Mouse (Mus musculus) hindbrain, embryonic 15.5 days (tissue): ENCODE measurements around the gene Macrod2. TPM values are rescaled to one million over a fixed set of nuclear protein-coding genes. Genes with fewer than 3 reads are reported as not detected.

Experiments used
- ATAC-seq: fragments of 200-750 bp; cut with Nextera tagmentation; 2 replicates; pipeline ENCODE4 v1.8.0; 2017; ENCODE audit warnings: low read depth, moderate number of reproducible peaks, moderate TSS enrichment; ENCODE audit not compliant: low FRiP score
- H3K27ac ChIP-seq: fragments of 300-500 bp; sonication (generic); replicated peaks from 2 replicates; pipeline ENCODE4 v1.5.1; 2015; ENCODE audit warnings: mild to moderate bottlenecking, inconsistent platforms
- H3K27me3 ChIP-seq: fragments of 300-500 bp; sonication (generic); 2 replicates; pipeline ENCODE4 v1.6.1; 2015; ENCODE audit warnings: control low read depth, inconsistent platforms
- H3K36me3 ChIP-seq: fragments of 300-500 bp; sonication (generic); 2 replicates; pipeline ENCODE4 v1.6.1; 2015; ENCODE audit warnings: control low read depth, inconsistent platforms
- H3K4me1 ChIP-seq: fragments of 300-500 bp; sonication (generic); replicated peaks from 2 replicates; pipeline ENCODE4 v1.6.1; 2015; ENCODE audit warnings: control low read depth, inconsistent platforms
- H3K4me2 ChIP-seq: fragments of 300-500 bp; sonication (generic); 2 replicates; pipeline ENCODE4 v1.6.1; 2015; ENCODE audit warnings: moderate library complexity, mild to moderate bottlenecking, inconsistent platforms
- H3K4me3 ChIP-seq: fragments of 300-500 bp; sonication (generic); 2 replicates; pipeline ENCODE4 v1.5.1; 2015; ENCODE audit warnings: mild to moderate bottlenecking, inconsistent platforms
- H3K9ac ChIP-seq: fragments of 300-500 bp; sonication (generic); 2 replicates; pipeline ENCODE4 v1.6.1; 2015; ENCODE audit warnings: inconsistent platforms
- H3K9me3 ChIP-seq: fragments of 300-500 bp; sonication (generic); 2 replicates; pipeline ENCODE4 v1.6.1; 2016; ENCODE audit warnings: control low read depth, inconsistent platforms
- WGBS: fragments of 180-500 bp; shearing (Covaris S2); methylation state at CpG from one replicate; pipeline ENCODE4 v1.1.7; 2015; 5-methylcytosine and 5-hydroxymethylcytosine counted together
- polyA plus RNA-seq: library from polyadenylated mRNA; unstranded; fragments of >200 nt; fragmentation: Nextera tagmentation; extraction: Ambion mirVana; gene quantifications from 2 replicates; pipeline ENCODE4 v1.2.1, GENCODE M21; 2015

Macrod2 gene
- polyA plus RNA-seq, 1 experiment from 2014 or later: 78.6 TPM

DNA sequence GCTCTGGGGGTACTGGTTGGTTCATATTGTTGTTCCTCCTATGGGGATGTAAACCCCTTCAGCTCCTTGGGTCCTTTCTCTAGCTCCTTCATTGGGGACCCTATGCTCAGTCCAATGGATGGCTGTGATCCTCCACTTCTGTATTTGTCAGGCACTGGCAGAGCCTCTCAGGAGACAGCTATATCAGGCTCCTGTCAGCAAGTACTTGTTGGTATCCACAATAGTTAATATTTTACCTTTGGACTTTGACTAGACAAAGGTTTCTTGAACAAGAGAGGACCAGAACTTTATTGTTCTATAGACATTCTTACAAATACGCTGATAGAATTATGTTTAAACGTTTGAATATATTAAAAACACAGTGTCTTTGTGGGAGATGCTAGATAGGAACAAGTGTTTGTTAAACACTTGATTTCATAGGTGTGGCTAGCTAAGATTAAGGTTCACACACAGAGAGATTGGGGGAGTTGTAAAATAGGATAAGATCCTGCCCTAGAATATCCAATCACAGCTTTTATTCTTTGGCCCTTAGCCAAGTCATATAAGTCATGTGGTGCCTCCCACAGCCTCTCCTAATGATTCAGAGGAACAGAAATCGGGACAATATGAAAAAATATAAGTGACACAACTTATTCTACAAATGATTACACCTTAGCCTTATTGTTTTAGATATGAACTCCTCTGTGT lies 501.4 kb downstream of the Macrod2 start:
- Histone ChIP-seq H3K27me3 (no peaks in the 10 kb centered on the region), H3K4me1 (no peaks in the 10 kb centered on the region; the same call in 1 of the 2 replicates), H3K9ac (no peak overlapping the region), H3K4me2 (no peak overlapping the region), H3K27ac (no peak overlapping the region), H3K4me3 (no peak overlapping the region), H3K9me3 (no peaks in the 10 kb centered on the region), H3K36me3 (no peaks in the 10 kb centered on the region)
- no peak for ATAC-seq
- WGBS: 85% methylated on average over 3 of the region's 3 CpGs

- H3K4me2 ChIP-seq: no peak overlapping the region
- H3K36me3 ChIP-seq: no peaks in the 10 kb centered on the region
- no peaks in the 10 kb centered on the region; the same call in 1 of the 2 replicates for H3K4me1 ChIP-seq
- H3K9ac ChIP-seq: no peak overlapping the region
- H3K4me3 ChIP-seq: no peak overlapping the region
- no peak overlapping the region for H3K27ac ChIP-seq
- ATAC-seq: no peak
- H3K9me3 ChIP-seq: no peaks in the 10 kb centered on the region
- H3K27me3 ChIP-seq: no peaks in the 10 kb centered on the region
- 62% methylated on average over 7 of the region's 7 CpGs for WGBS
Measured at GRCm38 (mm10) chr2:140898408-140898985, 503.4 kb downstream of the Macrod2 start.

- Histone ChIP-seq H3K4me2 (no peak overlapping the region), H3K36me3 (no peaks in the 10 kb centered on the region), H3K9ac (no peak overlapping the region), H3K27ac (no peak overlapping the region), H3K27me3 (no peaks in the 10 kb centered on the region), H3K9me3 (no peaks in the 10 kb centered on the region), H3K4me1 (no peaks in the 10 kb centered on the region), H3K4me3 (no peak overlapping the region)
- 38% methylated on average over 4 of the region's 4 CpGs for WGBS
- no peak for ATAC-seq
Measured at GRCm38 (mm10) chr2:140905331-140905730, 510.2 kb downstream of the Macrod2 start.

GRCm38 (mm10) chr2:140906123-140906522 lies 511.0 kb downstream of the Macrod2 start:
- H3K4me3 ChIP-seq: no peak overlapping the region
- no peak overlapping the region for H3K9ac ChIP-seq
- H3K27me3 ChIP-seq: no peaks in the 10 kb centered on the region
- ATAC-seq: no peak
- H3K27ac ChIP-seq: no peak overlapping the region
- no peaks in the 10 kb centered on the region for H3K9me3 ChIP-seq
- H3K36me3 ChIP-seq: no peaks in the 10 kb centered on the region
- no peak overlapping the region for H3K4me2 ChIP-seq
- WGBS: 30% methylated on average over 3 of the region's 3 CpGs
- H3K4me1 ChIP-seq: no peaks in the 10 kb centered on the region

DNA sequence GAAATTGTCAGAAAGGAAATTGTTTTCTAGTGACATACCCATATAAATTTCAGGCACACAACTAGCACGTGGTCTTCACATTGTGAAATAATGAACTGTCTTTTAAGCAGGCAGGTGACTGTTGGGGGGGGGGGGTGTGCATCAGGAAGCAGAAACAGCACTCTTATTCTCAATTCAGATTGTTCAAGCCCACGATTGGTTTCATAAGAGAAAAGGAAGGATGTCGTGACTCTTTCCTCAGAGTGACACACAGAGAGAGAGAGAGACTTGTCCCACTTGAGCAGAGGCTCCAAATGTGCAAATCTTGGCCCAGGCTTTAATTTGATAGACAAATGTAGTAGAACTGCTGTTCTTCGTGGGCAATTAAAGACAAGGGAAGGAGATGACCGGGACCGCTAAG lies 516.4 kb downstream of the Macrod2 start:
- Histone ChIP-seq H3K4me2 (no peak overlapping the region), H3K27ac (no peak overlapping the region), H3K27me3 (no peaks in the 10 kb centered on the region), H3K4me1 (no peaks in the 10 kb centered on the region), H3K36me3 (no peaks in the 10 kb centered on the region), H3K9me3 (no peaks in the 10 kb centered on the region), H3K9ac (no peak overlapping the region), H3K4me3 (no peak overlapping the region)
- no peak for ATAC-seq
- 74% methylated on average over 6 of the region's 6 CpGs for WGBS

- no peaks in the 10 kb centered on the region for H3K27me3 ChIP-seq
- no peak overlapping the region for H3K9ac ChIP-seq
- H3K9me3 ChIP-seq: no peaks in the 10 kb centered on the region
- WGBS: 37% methylated on average over 1 of the region's 1 CpGs
- no peak for ATAC-seq
- H3K36me3 ChIP-seq: no peaks in the 10 kb centered on the region
- H3K4me3 ChIP-seq: no peak overlapping the region
- H3K4me1 ChIP-seq: no peaks in the 10 kb centered on the region
- no peak overlapping the region for H3K27ac ChIP-seq
- H3K4me2 ChIP-seq: no peak overlapping the region
Measured at GRCm38 (mm10) chr2:140912179-140912578, 517.1 kb downstream of the Macrod2 start.

GRCm38 (mm10) chr2:140912931-140913330 lies 517.8 kb downstream of the Macrod2 start:
- Histone ChIP-seq H3K27me3 (no peaks in the 10 kb centered on the region), H3K27ac (no peak overlapping the region), H3K4me2 (no peak overlapping the region), H3K4me3 (no peak overlapping the region), H3K9me3 (no peaks in the 10 kb centered on the region), H3K4me1 (no peaks in the 10 kb centered on the region), H3K9ac (no peak overlapping the region), H3K36me3 (no peaks in the 10 kb centered on the region)
- ATAC-seq: no peak
- whole genome bisulfite sequencing: 64% methylated on average over 2 of the region's 2 CpGs

DNA sequence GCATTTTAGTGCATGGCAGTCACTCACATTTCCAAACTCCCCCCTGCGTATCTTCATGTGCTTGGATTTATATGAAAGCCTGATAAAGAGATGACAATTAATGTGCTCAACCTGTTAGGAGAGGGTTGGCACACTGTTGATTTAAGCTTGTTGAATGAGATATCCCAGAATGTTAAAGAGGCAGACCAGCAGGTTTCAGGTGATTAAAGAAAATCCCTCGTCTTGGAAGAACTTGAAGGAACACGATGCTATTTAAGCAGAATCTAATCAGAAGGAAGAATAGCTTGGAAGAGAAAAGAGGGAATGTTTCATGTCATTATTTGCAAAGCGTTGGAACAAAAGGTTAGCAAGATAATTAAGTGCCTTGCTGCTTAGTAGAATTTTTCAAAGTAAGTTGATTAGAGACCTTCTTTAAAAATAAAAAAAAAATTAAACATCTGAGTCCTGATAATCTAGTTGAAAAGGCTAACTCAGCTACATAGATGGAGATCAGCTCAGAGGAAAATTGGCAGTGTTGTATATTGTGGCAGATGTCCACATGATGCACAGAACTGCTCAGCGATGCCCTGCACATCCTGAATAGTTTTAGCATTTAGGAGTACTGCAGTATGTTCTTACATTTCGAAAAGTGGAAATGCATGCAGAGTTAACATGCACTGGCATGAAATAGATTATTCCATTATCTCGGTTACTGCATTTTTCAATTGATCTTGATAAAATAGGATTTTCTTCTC lies 518.7 kb downstream of the Macrod2 start:
- no peak for ATAC-seq
- Histone ChIP-seq H3K9ac (no peak overlapping the region), H3K4me2 (no peak overlapping the region), H3K27me3 (no peaks in the 10 kb centered on the region), H3K4me1 (no peaks in the 10 kb centered on the region), H3K9me3 (no peaks in the 10 kb centered on the region), H3K36me3 (no peaks in the 10 kb centered on the region), H3K4me3 (no peak overlapping the region), H3K27ac (no peak overlapping the region)
- WGBS: 68% methylated on average over 7 of the region's 7 CpGs

GRCm38 (mm10) chr2:140926922-140927321 lies 531.8 kb downstream of the Macrod2 start:
- no peak for ATAC-seq
- Histone ChIP-seq H3K4me1 (no peaks in the 10 kb centered on the region), H3K36me3 (no peaks in the 10 kb centered on the region), H3K27ac (no peak overlapping the region), H3K27me3 (no peaks in the 10 kb centered on the region), H3K4me3 (no peak overlapping the region), H3K4me2 (no peak overlapping the region), H3K9ac (no peak overlapping the region), H3K9me3 (no peaks in the 10 kb centered on the region)

DNA sequence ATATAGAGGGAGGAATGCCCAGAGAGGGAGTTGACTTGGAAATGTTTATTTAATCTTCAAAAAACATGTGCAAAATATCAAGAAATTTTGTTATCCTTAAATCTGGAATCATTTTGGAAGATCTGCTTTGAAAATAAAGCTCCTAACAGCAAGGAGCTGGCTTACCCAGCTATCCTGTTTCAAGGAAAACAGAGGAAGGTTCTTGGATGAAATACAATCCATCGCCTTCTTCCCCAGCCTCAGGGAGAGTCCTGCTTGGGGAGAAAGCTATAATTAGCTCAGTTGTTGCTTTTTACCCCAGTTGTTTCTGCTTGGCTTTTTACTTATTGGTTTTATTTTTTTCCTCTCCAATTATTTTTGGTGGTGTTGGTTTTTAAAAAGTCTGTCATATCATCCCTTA lies 539.4 kb downstream of the Macrod2 start:
- Histone ChIP-seq H3K36me3 (no peaks in the 10 kb centered on the region), H3K27me3 (no peaks in the 10 kb centered on the region), H3K4me3 (no peak overlapping the region), H3K9me3 (no peaks in the 10 kb centered on the region), H3K27ac (no peak overlapping the region), H3K4me1 (no peaks in the 10 kb centered on the region), H3K4me2 (no peak overlapping the region), H3K9ac (no peak overlapping the region)
- 82% methylated on average over 1 of the region's 1 CpGs for WGBS
- ATAC-seq: no peak

DNA sequence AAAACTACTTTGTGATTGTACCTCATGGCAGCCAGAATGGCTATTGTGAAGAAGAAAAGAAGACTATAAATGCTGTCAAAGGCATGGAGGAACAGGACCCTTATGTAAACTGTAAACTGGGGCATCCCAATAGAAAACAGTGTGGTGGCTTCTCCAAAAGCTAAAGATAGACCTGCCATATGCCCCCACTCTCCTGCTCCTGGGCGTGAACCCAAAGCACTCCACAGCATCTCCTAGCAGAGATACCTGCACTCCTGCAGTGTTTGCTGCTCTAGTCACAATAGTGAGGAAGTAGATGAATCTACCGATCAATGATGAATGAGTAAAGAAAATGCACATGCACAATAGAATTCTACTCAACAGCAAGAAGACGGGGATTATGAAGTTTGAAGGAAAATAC lies 554.4 kb downstream of the Macrod2 start:
- Histone ChIP-seq H3K4me2 (no peak overlapping the region), H3K27me3 (no peaks in the 10 kb centered on the region), H3K9me3 (no peaks in the 10 kb centered on the region), H3K4me3 (no peak overlapping the region), H3K4me1 (no peaks in the 10 kb centered on the region), H3K9ac (no peak overlapping the region), H3K36me3 (no peaks in the 10 kb centered on the region), H3K27ac (no peak overlapping the region)
- ATAC-seq: no peak
- WGBS: 94% methylated on average over 3 of the region's 3 CpGs

GRCm38 (mm10) chr2:140959246-140959645 lies 564.1 kb downstream of the Macrod2 start:
- Histone ChIP-seq H3K4me1 (no peaks in the 10 kb centered on the region), H3K4me2 (no peak overlapping the region), H3K27me3 (no peaks in the 10 kb centered on the region), H3K9me3 (no peaks in the 10 kb centered on the region), H3K36me3 (no peaks in the 10 kb centered on the region), H3K9ac (no peak overlapping the region), H3K27ac (no peak overlapping the region), H3K4me3 (no peak overlapping the region)
- no peak for ATAC-seq
- 78% methylated on average over 2 of the region's 2 CpGs for WGBS
